Mouse (Mus musculus) midbrain, embryonic 15.5 days (tissue): Measurements from ENCODE around the gene Rgl3. TPM values are rescaled to one million over a fixed set of nuclear protein-coding genes. Genes with fewer than 3 reads are reported as not detected.
A peak's percentile ranks its signal among the peaks of the same experiment; 100 is the strongest.

Experiments
- ATAC-seq: fragments of 200-750 bp; cut with Nextera tagmentation; replicated peaks from 2 replicates; pipeline ENCODE4 v1.8.0; 2017; ENCODE audit warnings: moderate TSS enrichment
- H3K27ac ChIP-seq: fragments of 300-500 bp; sonication (generic); 2 replicates; pipeline ENCODE4 v1.5.1; 2015; ENCODE audit warnings: mild to moderate bottlenecking, inconsistent platforms
- H3K27me3 ChIP-seq: fragments of 300-500 bp; sonication (generic); replicated peaks from 2 replicates; pipeline ENCODE4 v1.6.1; 2015; ENCODE audit warnings: inconsistent platforms
- H3K36me3 ChIP-seq: fragments of 300-500 bp; sonication (generic); replicated peaks from 2 replicates; pipeline ENCODE4 v1.6.1; 2015; ENCODE audit warnings: inconsistent platforms
- H3K4me1 ChIP-seq: fragments of 300-500 bp; sonication (generic); 2 replicates; pipeline ENCODE4 v1.6.1; 2015; ENCODE audit warnings: inconsistent platforms
- H3K4me2 ChIP-seq: fragments of 300-500 bp; sonication (generic); 2 replicates; pipeline ENCODE4 v1.6.1; 2015; ENCODE audit warnings: inconsistent platforms, mild to moderate bottlenecking, moderate library complexity
- H3K4me3 ChIP-seq: fragments of 300-500 bp; sonication (generic); 2 replicates; pipeline ENCODE4 v1.5.1; 2015; ENCODE audit warnings: mild to moderate bottlenecking, inconsistent platforms
- H3K9ac ChIP-seq: fragments of 300-500 bp; sonication (generic); 2 replicates; pipeline ENCODE4 v1.6.1; 2015; ENCODE audit warnings: mild to moderate bottlenecking, inconsistent platforms
- H3K9me3 ChIP-seq: fragments of 300-500 bp; sonication (generic); 2 replicates; pipeline ENCODE4 v1.6.1; 2016; ENCODE audit warnings: inconsistent platforms
- WGBS: fragments of 180-500 bp; shearing (Covaris S2); methylation state at CpG from one replicate; pipeline ENCODE4 v1.1.7; 2015; ENCODE audit warnings: mixed read lengths; 5-methylcytosine and 5-hydroxymethylcytosine counted together
- polyA plus RNA-seq: library from polyadenylated mRNA; unstranded; fragments of >200 nt; fragmentation: Nextera tagmentation; extraction: Ambion mirVana; gene quantifications from 2 replicates; pipeline ENCODE4 v1.2.1, GENCODE M21; 2015

Rgl3 gene
- polyA plus RNA-seq, 1 experiment from 2014 or later: 1.1 TPM

DNA sequence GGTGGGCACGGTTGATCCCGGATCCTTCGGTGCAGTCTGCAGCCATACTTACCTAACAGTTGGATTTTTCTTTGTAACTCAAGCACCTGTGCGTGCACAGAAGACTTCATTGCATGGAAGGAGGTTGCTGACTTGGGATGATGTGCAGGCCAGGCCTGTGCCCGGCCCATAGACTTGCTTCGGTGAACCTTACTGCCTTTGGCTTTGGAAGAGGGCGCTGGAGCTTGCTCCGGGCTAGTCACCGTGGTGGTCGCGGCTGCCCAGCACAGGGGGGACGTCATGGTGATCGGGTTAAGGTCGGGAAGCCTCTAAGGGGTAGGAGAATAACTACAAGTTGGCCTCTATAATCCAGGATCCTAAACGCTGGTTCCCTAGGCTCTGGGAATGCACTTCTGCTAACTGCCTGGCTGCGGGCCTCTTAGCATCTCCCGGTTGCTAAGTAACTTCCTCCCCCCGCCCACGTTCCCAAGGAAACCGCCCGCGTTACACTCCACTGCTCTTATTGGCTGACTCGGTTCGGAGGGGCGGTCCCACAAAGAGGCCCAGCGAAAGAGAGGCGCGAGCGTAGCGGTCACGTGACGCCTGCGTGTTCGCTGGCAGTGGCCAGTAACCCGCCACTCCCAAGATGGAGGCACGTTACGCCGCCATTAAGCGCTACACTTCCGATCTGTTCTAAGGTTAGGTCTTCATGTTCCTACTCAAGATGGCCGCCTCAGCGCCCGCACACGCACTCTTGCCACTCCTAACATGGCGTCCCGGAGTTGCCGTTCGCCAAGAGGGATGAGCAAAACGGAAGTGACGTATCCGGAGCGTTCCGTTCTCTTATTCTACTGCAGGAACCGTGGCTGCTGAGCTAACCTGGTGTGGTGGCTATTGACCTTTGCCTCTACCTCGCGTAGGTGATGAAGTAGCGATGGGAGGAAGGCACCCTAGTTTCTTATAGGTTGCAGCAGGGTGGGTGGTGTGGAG, 13.2 kb upstream of the Rgl3 start, which contains the start of the genes Ccdc151 and Prkcsh:
Ccdc151 (minus strand) TSS at position 441 of the 969 bp plus-strand sequence.
Prkcsh (plus strand) TSS at position 613 of the 969 bp plus-strand sequence.
- Histone ChIP-seq H3K27me3 (no peaks in the 10 kb centered on the region), H3K9ac (peak within 1 kb of the TSS; percentile 68), H3K4me3 (peak within 1 kb of the TSS; percentile 77), H3K4me1 (peaks cover 41% of the 10 kb centered on the region), H3K27ac (peak within 1 kb of the TSS; percentile 80), H3K9me3 (no peaks in the 10 kb centered on the region), H3K4me2 (peak within 1 kb of the TSS; percentile 90), H3K36me3 (peaks cover 6% of the 10 kb centered on the region; the same call in 1 of the 2 replicates)
- peak; percentile 99 for ATAC-seq
- WGBS: 4% methylated on average over 57 of the region's 57 CpGs

DNA sequence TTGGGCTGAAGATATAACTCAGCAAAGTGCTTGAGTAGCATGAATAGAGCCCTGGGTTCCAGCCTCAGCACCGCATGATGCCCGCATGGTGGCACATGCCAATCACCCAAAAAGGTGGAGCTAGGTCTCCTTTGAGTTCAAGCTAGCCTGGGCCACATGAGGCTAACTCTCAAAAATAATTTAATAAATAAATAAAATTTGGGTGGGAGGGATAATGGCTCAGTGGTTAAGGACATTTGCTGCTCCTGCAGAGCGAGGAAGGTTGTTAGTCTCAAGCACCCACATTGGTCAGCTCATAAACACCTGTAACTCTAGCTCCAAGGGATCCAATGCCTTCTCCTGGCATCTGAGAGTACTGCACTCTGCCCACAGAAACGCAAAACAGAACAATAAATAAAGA, 12.4 kb upstream of the Rgl3 start:
- WGBS: 86% methylated on average over 4 of the region's 4 CpGs
- Histone ChIP-seq H3K9me3 (no peaks in the 10 kb centered on the region), H3K36me3 (peaks cover 6% of the 10 kb centered on the region; the same call in 1 of the 2 replicates), H3K9ac (no peak overlapping the region), H3K4me3 (peak overlapping the region; percentile 77), H3K4me2 (peak overlapping the region; percentile 58; the same call in 1 of the 2 replicates), H3K27ac (0 out of 2 replicates have a peak overlapping the region, but pooled peaks have one; percentile 66), H3K27me3 (no peaks in the 10 kb centered on the region), H3K4me1 (peaks cover 41% of the 10 kb centered on the region)
- no peak for ATAC-seq

DNA sequence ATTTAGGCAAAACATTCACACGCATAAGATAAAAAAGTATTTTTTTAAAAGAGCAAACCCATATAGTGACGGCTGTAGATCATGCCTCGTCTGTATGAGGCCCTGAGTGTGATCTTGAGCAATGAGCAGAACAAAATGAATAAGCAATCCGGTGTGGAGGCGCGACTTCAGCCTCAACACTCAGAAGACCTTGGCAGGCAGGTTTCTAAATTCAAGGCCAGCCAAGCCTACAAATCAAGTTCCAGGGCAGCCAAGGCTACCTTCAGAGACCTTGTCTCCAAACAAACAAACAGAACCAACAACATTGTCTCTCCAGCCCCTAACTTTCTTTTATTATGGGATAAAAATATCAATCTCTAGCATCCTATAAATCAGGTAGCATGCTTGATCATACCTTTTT, 11.1 kb upstream of the Rgl3 start:
- Histone ChIP-seq H3K27ac (no peak overlapping the region), H3K4me2 (no peak overlapping the region), H3K9ac (no peak overlapping the region), H3K27me3 (no peaks in the 10 kb centered on the region), H3K4me3 (no peak overlapping the region), H3K9me3 (no peaks in the 10 kb centered on the region), H3K36me3 (peaks cover 6% of the 10 kb centered on the region; the same call in 1 of the 2 replicates), H3K4me1 (peaks cover 30% of the 10 kb centered on the region)
- no peak for ATAC-seq
- WGBS: 95% methylated on average over 6 of the region's 6 CpGs

DNA sequence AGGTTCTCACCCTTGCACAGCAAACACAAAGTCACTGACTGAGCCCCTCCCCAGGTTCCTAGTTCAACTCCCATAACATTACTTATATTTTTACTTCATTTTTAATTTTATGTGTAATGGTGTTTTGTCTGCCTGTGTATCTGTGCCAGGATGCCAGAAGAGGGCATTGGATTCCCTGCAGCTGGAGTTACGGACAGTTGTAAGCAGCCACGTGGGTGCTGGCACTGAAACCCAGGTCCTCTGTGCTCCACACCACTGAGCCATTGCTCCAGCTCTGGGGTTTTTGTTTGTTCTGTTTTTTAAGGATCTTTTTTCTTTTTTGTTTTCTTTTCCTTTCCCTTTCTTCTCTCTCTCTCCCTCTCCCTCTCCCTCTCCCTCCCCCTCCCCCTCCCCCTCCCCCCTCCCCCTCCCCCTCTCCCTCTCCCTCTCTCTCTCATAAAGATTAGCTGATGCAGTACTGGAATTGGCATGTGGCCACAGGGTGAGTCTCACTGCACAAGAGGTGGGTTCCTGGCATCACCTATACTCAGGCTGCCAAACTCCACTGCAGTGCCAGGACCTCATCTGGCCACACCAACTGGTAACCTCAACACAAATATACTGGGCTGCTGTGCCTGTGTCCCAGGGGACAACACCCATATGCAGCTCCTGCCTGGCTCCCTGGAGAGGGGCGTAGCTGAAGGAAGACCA, 7.1 kb upstream of the Rgl3 start:
- no peaks in the 10 kb centered on the region for H3K4me1 ChIP-seq
- no peak for ATAC-seq
- 82% methylated on average over 3 of the region's 3 CpGs for WGBS
- no peak overlapping the region for H3K4me3 ChIP-seq
- no peaks in the 10 kb centered on the region for H3K36me3 ChIP-seq
- no peak overlapping the region for H3K4me2 ChIP-seq
- no peaks in the 10 kb centered on the region for H3K9me3 ChIP-seq
- H3K27me3 ChIP-seq: peaks cover 8% of the 10 kb centered on the region
- no peak overlapping the region for H3K9ac ChIP-seq
- no peak overlapping the region for H3K27ac ChIP-seq

DNA sequence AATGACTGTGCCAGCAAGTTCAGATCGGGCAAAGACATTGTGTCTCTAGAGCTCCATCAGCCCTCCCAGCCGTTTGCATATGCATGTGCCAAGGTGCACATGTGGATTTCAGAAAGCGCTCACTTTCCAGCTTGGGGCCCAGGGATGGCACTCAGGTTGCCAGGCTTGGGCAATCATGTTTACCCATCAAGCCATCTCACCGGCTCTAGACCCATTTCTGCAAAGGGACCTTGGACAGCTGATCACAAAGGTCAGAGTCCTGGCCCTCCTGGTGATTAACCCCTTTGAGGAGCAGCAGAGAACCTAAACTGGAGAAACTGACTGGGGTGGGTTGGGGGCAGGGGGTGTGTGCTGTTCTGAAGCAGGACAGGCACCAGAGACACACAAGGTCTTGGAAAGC, 3.0 kb upstream of the Rgl3 start:
- H3K4me2 ChIP-seq: no peak overlapping the region

DNA sequence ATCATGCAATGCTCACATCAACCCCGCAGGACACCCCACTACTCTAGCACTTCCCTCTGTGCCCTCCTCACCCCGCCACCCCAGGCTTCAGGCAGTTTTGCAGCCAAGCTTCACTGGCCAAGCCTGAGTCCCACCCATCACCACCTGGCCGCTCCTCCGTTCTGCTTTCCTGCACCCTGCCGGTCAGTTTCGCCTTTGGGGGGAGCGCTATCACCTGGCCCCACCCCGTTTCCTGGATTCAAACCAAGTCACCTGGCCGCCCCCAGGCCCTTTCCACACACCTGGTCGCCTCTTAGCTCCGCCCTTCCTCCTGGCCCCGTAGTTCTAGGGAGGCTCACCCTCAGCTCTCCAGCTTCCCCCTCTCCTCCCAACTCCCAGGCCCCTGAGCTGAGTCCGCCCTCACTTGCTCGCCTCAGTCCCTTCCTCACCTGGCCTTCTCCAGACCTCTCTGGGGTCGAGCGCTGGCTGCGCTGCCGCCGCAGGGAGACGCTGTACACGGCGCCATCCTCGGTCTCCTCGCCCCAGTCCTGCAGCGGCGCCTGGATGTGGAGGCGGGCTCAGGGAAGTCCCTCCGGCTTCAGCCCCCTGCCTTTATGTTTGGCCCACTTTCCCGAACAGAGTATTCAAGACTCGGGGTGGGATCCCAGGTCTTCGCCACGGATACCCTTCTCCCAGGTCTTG, 685 bp downstream of the Rgl3 start:
- Histone ChIP-seq H3K27me3 (peaks cover 56% of the 10 kb centered on the region), H3K4me1 (peaks cover 24% of the 10 kb centered on the region), H3K27ac (no peak overlapping the region), H3K9ac (peak overlapping the region; percentile 10; the same call in 1 of the 2 replicates), H3K36me3 (no peaks in the 10 kb centered on the region), H3K4me2 (peak overlapping the region; percentile 56), H3K4me3 (peak overlapping the region; percentile 27), H3K9me3 (no peaks in the 10 kb centered on the region)
- under 1% methylated on average over 32 of the region's 32 CpGs for WGBS
- 0 out of 2 replicates have a peak, but pooled peaks have one; percentile 40 for ATAC-seq

More for the DNA sequence above, 3.0 kb upstream of the Rgl3 start:
- Histone ChIP-seq H3K4me1 (peaks cover 24% of the 10 kb centered on the region), H3K36me3 (no peaks in the 10 kb centered on the region), H3K4me3 (no peak overlapping the region), H3K27me3 (peaks cover 49% of the 10 kb centered on the region), H3K9me3 (no peaks in the 10 kb centered on the region), H3K9ac (no peak overlapping the region), H3K27ac (no peak overlapping the region)
- ATAC-seq: no peak
- WGBS: 79% methylated on average over 4 of the region's 4 CpGs

DNA sequence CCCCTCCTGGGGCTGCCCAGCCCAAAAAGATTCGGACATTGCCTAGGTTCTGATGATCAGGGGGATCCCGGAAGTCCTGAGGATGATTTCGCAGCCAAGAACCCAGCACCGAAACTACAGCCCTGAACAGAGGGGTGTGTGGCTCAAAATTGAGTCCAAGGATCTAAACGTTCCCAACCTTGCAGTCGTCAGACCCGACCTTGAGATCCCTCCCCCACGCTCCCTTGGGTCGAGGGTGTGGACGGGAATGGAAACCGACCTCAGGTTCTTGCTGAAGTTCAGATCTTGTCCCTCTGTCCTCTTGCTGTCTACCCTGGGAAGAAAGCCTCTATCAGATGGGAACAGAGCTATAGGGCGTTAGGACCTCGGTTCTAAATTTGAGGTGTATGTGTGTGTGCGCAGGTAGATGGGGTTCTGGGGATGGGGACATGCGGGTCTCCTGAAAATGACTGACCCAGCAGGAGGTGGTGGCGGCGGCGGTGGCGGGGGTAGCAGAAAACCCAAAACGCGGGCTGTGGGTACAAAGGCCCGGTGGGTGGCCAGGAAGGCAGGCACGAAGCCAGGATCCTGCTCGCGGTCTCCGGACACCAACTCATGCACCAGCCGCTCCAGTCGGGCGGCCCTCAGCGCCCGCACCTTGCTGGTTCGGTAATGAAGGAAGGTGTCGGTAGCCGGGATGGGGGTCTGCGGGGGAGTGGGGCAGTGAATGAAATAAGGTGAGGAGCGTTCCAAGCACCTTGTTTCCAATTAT, 1.5 kb downstream of the Rgl3 start:
- no peak overlapping the region for H3K27ac ChIP-seq
- WGBS: 8% methylated on average over 36 of the region's 36 CpGs
- H3K4me1 ChIP-seq: peaks cover 24% of the 10 kb centered on the region
- H3K4me3 ChIP-seq: 0 out of 2 replicates have a peak overlapping the region, but pooled peaks have one; percentile 27
- peak overlapping the region; percentile 10; the same call in 1 of the 2 replicates for H3K9ac ChIP-seq
- peak overlapping the region; percentile 56 for H3K4me2 ChIP-seq
- no peaks in the 10 kb centered on the region for H3K36me3 ChIP-seq
- H3K27me3 ChIP-seq: peaks cover 56% of the 10 kb centered on the region
- no peaks in the 10 kb centered on the region for H3K9me3 ChIP-seq
- no peak for ATAC-seq

DNA sequence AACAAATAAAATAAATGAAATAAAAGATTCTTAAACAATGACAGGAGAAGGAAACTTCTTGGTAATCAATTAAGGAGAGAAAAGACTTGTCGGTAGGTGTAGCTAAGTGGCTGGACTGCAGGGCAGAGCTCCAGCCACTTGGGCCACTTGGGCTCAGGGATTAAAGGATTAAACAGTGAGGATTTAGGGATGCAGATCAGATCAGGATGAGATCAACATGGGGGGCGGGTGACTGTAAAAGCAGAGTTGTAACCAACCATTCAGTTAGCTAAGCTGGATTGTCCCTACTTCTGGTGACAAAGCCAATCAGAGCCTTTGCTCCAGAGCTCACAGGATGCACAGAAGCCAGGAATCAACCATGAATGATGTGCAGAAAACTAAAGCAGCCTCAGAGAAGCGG, 5.3 kb downstream of the Rgl3 start:
- Histone ChIP-seq H3K9me3 (no peaks in the 10 kb centered on the region), H3K9ac (no peak overlapping the region), H3K4me3 (no peak overlapping the region), H3K36me3 (no peaks in the 10 kb centered on the region), H3K27ac (no peak overlapping the region), H3K4me1 (peaks cover 13% of the 10 kb centered on the region), H3K27me3 (peaks cover 23% of the 10 kb centered on the region), H3K4me2 (no peak overlapping the region)
- ATAC-seq: no peak
- WGBS: 6% methylated on average over 3 of the region's 3 CpGs

DNA sequence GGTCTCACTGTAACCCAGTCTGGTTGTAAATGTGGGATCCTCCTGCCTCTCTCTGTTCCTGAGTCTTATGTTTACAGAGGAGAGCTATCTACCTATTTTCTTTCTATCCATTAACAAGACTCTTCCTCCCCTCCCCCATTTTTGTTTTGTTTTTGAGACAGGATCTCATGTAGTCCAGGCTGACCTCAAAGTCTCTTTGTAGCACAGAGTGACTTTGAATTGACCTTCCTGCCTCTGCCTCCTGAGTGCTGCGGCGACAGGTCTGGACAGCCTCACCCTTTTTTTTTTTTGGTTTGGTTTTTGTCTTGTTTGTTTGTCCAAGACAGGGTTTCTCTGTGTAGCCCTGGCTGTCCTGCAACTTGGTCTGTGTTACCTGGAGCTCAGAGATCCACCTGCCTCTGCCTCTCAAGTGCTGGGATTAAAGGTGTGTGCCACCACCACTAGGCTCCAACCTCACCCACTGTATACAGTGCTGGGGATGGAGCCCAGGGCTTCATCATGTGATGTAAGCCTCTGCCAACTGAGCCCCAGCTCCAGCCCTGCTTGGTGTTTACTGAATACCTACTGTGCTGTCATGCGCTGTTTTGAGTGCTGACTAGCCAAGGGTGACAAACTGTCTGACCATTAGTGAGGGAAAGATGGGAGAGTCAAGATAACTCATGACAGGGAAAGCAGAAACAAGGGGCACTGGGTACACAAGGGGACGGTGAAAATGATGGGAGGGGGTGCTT, 10.7 kb downstream of the Rgl3 start:
- no peak overlapping the region for H3K27ac ChIP-seq
- ATAC-seq: no peak
- no peaks in the 10 kb centered on the region for H3K9me3 ChIP-seq
- no peak overlapping the region for H3K4me3 ChIP-seq
- no peaks in the 10 kb centered on the region for H3K4me1 ChIP-seq
- no peaks in the 10 kb centered on the region for H3K27me3 ChIP-seq
- 92% methylated on average over 4 of the region's 4 CpGs for WGBS
- no peak overlapping the region for H3K4me2 ChIP-seq
- H3K36me3 ChIP-seq: no peaks in the 10 kb centered on the region
- H3K9ac ChIP-seq: no peak overlapping the region

DNA sequence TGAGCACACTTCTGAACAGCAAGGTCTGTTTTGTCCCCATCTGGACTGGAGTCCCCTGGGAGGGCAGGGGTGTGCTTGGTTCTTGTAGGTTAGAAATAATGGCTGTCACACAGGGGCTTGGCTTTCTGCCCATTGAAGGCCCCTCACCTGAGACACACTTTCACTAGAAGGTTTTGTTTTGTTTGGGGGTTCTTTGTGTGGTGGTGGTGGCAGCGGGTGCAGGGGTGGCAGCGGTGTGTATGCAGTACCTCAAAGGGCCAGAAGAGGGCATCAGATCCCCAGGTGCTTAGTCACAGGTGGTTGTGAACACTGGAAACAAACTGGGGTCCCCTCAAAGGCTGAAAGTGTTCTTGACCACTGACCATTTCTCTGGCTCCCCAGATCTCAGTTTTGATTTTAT, 11.3 kb downstream of the Rgl3 start:
- no peak for ATAC-seq
- H3K27ac ChIP-seq: no peak overlapping the region
- no peaks in the 10 kb centered on the region for H3K9me3 ChIP-seq
- H3K4me2 ChIP-seq: no peak overlapping the region
- no peaks in the 10 kb centered on the region for H3K27me3 ChIP-seq
- 22% methylated on average over 2 of the region's 2 CpGs for WGBS
- H3K4me3 ChIP-seq: no peak overlapping the region
- no peak overlapping the region for H3K9ac ChIP-seq
- H3K36me3 ChIP-seq: no peaks in the 10 kb centered on the region
- H3K4me1 ChIP-seq: no peaks in the 10 kb centered on the region

DNA sequence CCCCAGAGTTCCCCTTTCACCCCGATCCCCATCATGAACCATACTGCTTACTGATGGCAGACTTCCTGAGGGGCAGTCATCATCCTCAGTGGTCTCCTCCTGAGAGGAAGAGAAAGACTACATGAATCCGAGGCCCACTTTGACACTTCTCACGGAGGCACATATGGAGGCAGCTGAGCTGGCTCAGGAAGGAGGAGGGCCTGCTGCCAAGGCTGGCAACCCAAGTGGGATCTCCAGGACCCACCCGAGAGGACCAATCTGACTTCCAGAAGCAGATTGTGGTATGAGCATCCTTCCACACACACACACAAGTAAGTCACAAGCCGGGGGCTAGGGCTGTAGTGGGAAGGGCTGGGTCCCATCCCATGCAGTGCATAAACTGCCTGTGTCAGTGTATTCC, 11.9 kb downstream of the Rgl3 start:
- H3K4me2 ChIP-seq: no peak overlapping the region
- 82% methylated on average over 5 of the region's 5 CpGs for WGBS
- H3K27me3 ChIP-seq: no peaks in the 10 kb centered on the region
- H3K9ac ChIP-seq: no peak overlapping the region
- no peaks in the 10 kb centered on the region for H3K9me3 ChIP-seq
- H3K4me3 ChIP-seq: no peak overlapping the region
- no peak for ATAC-seq
- H3K4me1 ChIP-seq: no peaks in the 10 kb centered on the region
- no peaks in the 10 kb centered on the region for H3K36me3 ChIP-seq
- no peak overlapping the region for H3K27ac ChIP-seq
